Mouse (Mus musculus) G1E (cell line): ENCODE data around the gene Krt34.

Experiments
- CTCF ChIP-seq: IDR thresholded peaks from 2 replicates; pipeline ENCODE4 v1.5.1; 2012; ENCODE audit warnings: low read depth, low read length, inconsistent platforms, mixed read lengths
- GATA1 ChIP-seq: IDR thresholded peaks from 2 replicates; pipeline ENCODE4 v1.6.1; 2012; ENCODE audit warnings: borderline replicate concordance, low read length, inconsistent platforms, mixed read lengths

- no peak for TF ChIP-seq CTCF
- no peak for TF ChIP-seq GATA1
Observed at GRCm38 (mm10) chr11:100073873-100074272, 32.5 kb upstream of the Krt34 start.
